Mouse (Mus musculus): ENCODE results near the gene Ifi208. TPM values are rescaled to one million over a fixed set of nuclear protein-coding genes. Genes with fewer than 3 reads are reported as not detected.

The Ifi208 gene
- 0.17 and 0.23 TPM in 2 replicates for polyA plus RNA-seq (2012; ENCODE audit: low replicate concordance)

DNA sequence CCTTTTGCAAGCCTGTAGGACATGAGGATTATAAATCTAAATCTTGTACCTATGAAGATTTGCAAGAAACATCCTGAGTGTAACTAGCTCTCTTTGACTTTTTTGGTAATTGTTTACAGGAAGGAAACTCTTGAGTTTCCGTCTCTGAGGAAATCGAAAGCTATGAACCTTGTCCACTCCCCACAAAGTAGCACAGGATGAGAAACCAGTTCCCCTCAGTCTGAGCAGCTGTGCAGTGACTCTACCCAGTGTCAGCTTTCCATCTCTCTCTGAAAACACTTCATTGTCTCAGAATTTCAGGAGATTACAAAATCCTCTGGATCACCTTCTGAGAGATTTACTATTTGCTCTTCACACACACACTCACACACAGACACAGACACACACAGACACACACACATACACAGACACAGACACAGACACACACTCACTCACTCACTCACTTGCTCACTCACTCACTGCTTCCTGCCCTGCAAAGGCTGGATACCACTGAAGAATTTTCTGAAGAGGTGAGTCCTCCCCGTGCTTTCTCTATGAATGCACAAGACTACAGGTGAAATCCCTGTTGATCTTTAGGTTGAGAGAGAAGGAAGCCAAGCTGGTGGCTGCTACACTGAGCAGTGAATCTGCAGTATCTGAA is at the start of gene Ifi208:
Ifi208 (plus strand) TSS at position 218 of the 640 bp plus-strand sequence.

GRCm38 (mm10) chr1:173630622-173631021 is 42.9 kb upstream of the Ifi208 start, which contains the start of gene Ifi209:
Gene Ifi209 (plus strand): TSS chr1:173630917.

DNA sequence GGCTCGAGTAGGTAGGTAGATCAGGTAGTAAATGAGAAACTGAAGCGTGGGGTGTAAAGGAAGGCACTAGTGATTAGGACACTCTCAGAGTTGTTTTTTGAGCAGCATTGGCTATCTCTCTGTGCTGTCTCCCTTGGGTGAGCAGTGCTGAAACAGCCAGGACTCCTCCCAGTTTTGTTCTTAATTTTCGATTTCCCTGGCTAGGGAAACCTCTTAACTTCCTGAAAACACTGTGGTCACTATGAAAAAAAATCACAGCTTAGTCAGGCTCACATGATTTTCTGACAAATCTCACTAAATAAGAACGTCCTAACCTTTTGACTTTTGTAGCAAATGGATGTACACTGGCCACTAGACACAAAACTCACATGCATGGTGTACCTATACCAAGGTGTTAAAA is 68.2 kb downstream of the Ifi208 start, which contains the start of gene Ifi207:
Ifi207 (minus strand) TSS at position 92 of the 400 bp plus-strand sequence.

Other genes with a start within 250 kb of the Ifi208 start
- gene Ifi206, start 182.6 kb upstream of the Ifi208 start, polyA plus RNA-seq (2012; ENCODE audit: low replicate concordance): 0.06 TPM in 1 of 2 replicates, not detected in the other
- 0.09 TPM in 1 of 2 replicates, not detected in the other for gene Ifi214, start 137.7 kb upstream of the Ifi208 start, polyA plus RNA-seq (2012; ENCODE audit: low replicate concordance)
- 0.10 and 0.14 TPM in 2 replicates for gene Ifi213, start 74.4 kb upstream of the Ifi208 start, polyA plus RNA-seq (2012; ENCODE audit: low replicate concordance)
- gene Ifi209, start 42.8 kb upstream of the Ifi208 start, polyA plus RNA-seq (2012; ENCODE audit: low replicate concordance): 0.35 TPM in 1 of 2 replicates, not detected in the other
- 0.12 and 0.49 TPM in 2 replicates for gene Ifi207, start 68.1 kb downstream of the Ifi208 start, polyA plus RNA-seq (2012; ENCODE audit: low replicate concordance)
- 0.16 TPM in 1 of 2 replicates, not detected in the other for gene Ifi204, start 93.3 kb downstream of the Ifi208 start, polyA plus RNA-seq (2012; ENCODE audit: low replicate concordance)
- 0.09 and 0.46 TPM in 2 replicates for gene Ifi211, start 239.4 kb downstream of the Ifi208 start, polyA plus RNA-seq (2012; ENCODE audit: low replicate concordance)

Measured in leukemia stem cell, adult 10-12 weeks (primary cell).